Mouse (Mus musculus): ENCODE measurements around the gene Gltp.
A peak's percentile ranks its signal among the peaks of the same experiment; 100 is the strongest.

Gltp gene

GRCm38 (mm10) chr5:114658255-114658654 lies 32.5 kb downstream of the Gltp start, which contains the start of gene Trpv4:
Gene Trpv4 (minus strand): TSS chr5:114658421.
- no peak for DNase-seq (ENCODE audit: low spot score)

DNA sequence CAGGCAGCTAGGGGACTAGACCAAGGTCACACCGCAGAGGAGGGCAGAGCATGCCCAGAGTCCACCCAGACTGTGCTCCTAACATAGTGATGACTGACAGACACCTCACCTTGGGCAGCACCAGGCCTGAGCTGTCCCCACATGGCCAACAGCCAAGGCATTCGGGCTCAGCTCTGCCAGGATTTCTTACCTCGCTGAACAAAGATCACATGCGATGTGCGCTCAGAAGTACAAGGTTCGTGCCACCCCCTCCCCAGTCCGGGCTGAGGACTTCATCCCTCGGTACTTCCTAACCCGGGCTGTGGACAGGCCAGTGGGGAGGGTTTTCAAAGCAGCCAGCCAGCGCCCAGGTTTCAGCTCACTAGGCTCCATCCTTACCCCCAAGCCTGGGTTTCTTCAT lies 33.4 kb downstream of the Gltp start:
- no peak for DNase-seq (ENCODE audit: low spot score)

- no peak for DNase-seq (ENCODE audit: low spot score)
These were observed 34.5 kb downstream of the Gltp start for GRCm38 (mm10) chr5:114656305-114656704.

DNA sequence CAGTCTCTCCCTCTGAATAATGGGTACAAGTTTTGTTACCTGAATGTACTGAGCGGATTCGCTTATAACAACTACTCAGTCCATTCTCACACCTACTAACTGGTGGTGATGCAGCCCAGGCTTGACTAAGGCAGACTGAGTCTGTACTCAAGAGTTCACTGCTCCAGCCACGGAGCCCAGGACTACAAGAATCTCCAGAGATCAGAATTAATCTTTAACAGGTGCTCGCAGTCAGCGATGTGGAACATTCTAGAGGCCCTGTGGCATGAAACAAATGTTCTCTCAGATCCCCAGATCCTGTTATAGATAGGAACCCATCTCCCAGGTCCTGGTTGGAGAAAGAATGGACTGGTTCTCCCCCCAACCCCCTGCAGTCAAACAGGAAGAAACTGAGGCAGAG lies 35.1 kb downstream of the Gltp start:
- no peak for DNase-seq (ENCODE audit: low spot score)

DNA sequence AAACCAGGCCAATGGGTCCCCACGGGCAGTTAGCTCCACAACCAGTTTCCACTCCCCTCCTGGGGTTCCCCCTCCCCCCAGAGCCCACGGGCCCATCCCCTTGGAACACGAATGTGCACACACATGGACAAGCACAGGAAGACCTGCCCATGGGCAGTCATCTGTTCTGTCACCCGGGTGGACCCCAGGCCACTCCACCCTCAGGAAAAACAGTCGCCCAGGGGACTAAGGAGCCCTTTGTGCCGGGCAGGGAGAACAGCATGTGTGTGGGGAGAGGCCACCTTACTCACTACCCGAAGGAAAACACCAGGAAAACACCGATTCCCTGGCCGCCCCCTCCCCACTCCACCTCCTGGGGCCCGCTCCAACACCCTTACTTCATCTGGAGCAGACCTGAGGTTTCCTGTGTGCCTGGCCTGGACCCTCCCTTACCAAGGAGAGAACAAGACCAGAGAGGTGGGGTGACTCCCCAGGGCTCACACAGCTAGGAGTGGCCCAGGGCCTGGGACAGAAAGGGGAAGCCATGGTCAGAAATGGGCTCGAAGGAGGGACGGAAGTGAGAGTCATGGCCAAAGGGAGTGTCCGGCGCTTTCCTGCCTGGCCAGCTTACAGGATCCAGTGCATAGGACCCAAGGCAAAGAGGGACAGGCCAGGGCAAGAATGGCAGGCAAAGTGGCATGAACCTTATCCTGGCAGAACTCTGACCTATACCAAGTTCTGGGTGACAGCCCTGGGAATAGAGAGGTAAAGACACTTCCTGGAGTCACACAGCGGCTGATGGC lies 36.9 kb downstream of the Gltp start:
- no peak for DNase-seq (ENCODE audit: low spot score)

GRCm38 (mm10) chr5:114651449-114651848 lies 39.3 kb downstream of the Gltp start:
- no peak for DNase-seq (ENCODE audit: low spot score)

DNA sequence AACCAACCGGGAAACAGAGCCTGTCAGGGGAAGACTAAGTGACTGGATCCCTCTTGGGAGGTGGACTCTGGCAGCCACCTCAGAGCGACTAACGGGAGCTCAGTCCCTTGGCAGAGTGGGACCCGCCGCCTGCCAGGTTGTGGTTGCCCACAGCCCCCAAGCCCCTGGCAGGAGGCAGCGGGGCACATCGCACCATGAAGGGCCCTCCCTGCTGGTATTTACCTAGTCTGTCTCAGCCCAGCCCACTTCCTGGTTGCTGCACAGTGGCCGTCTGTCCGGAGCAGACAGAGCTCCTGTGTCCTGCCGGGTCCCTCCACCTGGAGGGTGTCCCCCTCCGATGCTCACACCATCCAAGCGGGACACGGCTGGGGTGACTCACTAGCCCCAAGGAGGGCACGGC lies 39.8 kb downstream of the Gltp start:
- DNase-seq (ENCODE audit: low spot score) = no peak

DNA sequence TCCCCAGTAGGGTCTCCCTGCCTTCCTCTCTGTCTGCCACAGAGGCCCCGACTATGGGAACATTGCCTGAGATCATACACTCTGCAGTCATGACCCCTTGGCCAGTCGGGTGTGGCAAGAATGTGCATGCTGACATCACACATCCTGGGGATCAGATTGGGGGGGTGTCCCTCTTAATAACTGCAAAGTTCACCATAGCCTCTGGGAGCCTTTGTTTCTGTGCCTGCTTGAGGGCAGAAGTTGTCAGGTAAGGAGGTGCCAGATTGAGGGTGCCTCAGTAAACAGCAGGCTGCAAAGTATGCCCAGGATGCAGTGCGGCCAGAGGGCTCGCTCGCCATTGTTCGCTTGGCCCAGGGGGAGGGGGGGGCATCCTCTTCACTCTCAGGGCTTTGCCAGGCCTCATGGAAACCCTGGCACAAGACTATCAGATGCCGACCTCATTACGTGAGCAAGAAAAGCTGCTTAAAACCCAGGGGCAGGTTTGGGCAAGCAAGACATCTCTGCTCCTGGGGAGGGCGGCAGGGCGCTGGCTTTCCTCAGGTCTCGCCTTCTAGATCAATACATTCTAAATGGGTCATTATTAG lies 42.0 kb downstream of the Gltp start:
- no peak for DNase-seq (ENCODE audit: low spot score)

- peak; percentile 56 for DNase-seq (ENCODE audit: low spot score)
These were observed 43.4 kb downstream of the Gltp start for GRCm38 (mm10) chr5:114647211-114647974.

GRCm38 (mm10) chr5:114645916-114646315 lies 44.9 kb downstream of the Gltp start:
- DNase-seq (ENCODE audit: low spot score) = no peak

DNA sequence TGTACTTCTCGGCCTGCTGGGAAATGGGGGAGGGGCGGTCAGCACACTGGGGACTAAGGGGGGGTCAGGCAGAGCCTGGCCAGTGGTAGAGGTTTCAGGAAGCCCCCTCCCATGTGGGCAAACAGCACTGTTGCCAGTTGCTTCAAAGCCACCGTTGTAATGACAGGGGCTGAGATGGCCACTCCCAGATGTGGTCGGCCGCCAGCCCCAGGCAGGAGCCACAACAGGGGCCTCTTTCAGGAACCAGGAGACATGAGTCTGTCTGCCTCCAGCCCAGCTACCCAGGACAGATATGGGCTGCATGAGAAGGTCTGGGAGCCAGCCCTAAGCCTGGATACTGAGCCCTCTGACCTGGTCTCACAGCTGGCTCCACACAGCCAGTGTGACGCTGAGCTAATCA lies 45.9 kb downstream of the Gltp start:
- DNase-seq (ENCODE audit: low spot score) = no peak

- DNase-seq (ENCODE audit: low spot score) = no peak
These were observed 50.0 kb downstream of the Gltp start for GRCm38 (mm10) chr5:114640809-114641208.

GRCm38 (mm10) chr5:114639645-114639957 lies 51.2 kb downstream of the Gltp start:
- DNase-seq (ENCODE audit: low spot score) = no peak

DNA sequence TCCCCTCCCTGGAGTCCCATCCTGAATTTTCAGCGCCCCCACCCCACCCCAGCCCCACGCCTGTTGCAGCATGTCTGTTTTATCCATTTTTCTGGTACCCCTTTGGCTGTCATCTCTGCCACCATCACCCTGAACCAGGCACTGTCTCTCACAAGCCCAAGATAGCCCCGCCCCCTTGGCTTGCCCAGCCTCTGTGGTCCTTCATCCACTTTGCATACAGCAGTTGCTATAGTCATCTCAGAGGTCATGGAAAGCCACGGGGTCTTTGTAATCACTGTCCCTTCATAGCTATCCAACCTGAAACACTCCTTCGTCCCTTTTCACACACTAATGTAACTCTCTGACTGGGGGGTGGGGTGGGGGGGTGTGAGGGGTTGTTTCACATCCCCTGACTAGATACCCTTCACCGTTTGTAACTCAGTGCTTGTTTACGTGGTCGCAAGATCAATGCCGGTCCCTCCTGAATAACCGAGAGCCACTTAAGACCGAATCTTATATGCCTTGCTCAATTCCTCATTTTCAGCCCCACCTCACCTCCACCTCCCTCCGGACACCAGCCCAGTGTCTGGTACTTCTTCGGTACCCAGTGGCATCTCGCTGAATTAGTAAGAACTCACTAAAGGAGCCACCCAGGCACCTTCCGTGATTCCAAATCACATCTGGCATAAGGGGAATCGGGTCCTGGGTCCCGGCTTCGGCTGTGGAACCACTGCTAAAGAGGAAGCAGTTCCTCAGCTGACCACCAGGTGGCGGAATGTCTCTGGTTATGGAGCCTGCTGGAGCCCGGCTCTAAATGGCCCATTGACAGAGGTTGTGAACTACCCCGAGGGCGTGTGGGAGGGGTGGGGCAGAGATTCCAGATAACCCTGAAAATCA lies 51.8 kb downstream of the Gltp start:
- DNase-seq (ENCODE audit: low spot score) = peak; percentile 90

GRCm38 (mm10) chr5:114636091-114636490 lies 54.7 kb downstream of the Gltp start:
- no peak for DNase-seq (ENCODE audit: low spot score)

DNA sequence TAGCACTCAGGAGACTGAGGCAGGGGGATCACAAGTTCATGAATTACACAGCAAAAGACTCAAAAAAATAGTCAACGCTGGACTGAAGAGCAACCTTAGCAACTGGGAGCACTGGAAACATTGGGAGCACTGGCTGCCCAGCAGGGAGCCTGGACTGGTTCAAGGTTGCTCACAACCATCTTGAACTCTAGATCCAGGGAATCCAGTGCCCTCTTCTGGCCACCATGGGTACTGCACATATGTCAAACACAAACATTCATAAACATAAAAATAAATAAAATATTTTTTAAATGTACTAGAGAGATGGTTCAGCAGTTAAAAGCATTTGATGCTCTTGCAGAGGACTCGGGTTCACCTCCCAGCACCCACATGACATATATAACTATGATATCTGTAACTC lies 59.4 kb downstream of the Gltp start:
- no peak for DNase-seq (ENCODE audit: low spot score)

- peak; percentile 62 for DNase-seq (ENCODE audit: low spot score)
These were observed 65.2 kb downstream of the Gltp start for GRCm38 (mm10) chr5:114625590-114625989.

GRCm38 (mm10) chr5:114620305-114620704 lies 70.5 kb downstream of the Gltp start:
- no peak for DNase-seq (ENCODE audit: low spot score)

Measured in urinary bladder, postnatal 25 days (tissue).